Mouse (Mus musculus): ENCODE results near the gene Rhbdl3.
"Not testable (repeated sequence)": the region's sequence is repeated elsewhere in the genome, so short reads cannot be mapped to it uniquely, and the experiment has no call there.

The Rhbdl3 gene

GRCm38 (mm10) chr11:80312565-80312964 lies 11.9 kb downstream of the Rhbdl3 start:
- CTCF ChIA-PET: no interaction called here

- CTCF ChIA-PET: no interaction called here
These were observed 12.8 kb downstream of the Rhbdl3 start for GRCm38 (mm10) chr11:80313462-80313861.

- CTCF ChIA-PET: no interaction called here
These were observed 13.2 kb downstream of the Rhbdl3 start for GRCm38 (mm10) chr11:80313944-80314343.

- CTCF ChIA-PET: no interaction called here
These were observed 15.3 kb downstream of the Rhbdl3 start for GRCm38 (mm10) chr11:80315743-80316639.

- CTCF ChIA-PET: no interaction called here
These were observed 22.5 kb downstream of the Rhbdl3 start for GRCm38 (mm10) chr11:80323255-80323654.

GRCm38 (mm10) chr11:80324636-80325035 lies 23.9 kb downstream of the Rhbdl3 start:
- CTCF ChIA-PET: no interaction called here

- CTCF ChIA-PET: no interaction called here
These were observed 32.1 kb downstream of the Rhbdl3 start for GRCm38 (mm10) chr11:80332709-80333400.

GRCm38 (mm10) chr11:80335609-80336350 lies 35.1 kb downstream of the Rhbdl3 start:
- CTCF ChIA-PET: no interaction called here

GRCm38 (mm10) chr11:80336351-80336730 lies 35.6 kb downstream of the Rhbdl3 start:
- CTCF ChIA-PET: no interaction called here

- CTCF ChIA-PET: no interaction called here
These were observed 41.8 kb downstream of the Rhbdl3 start for GRCm38 (mm10) chr11:80342482-80342881.

- CTCF ChIA-PET: interaction anchor here (0.5 to 1.3 kb wide), 2 partner anchors 25 to 65 kb away, joined by 3 to 4 read pairs; no protein-coding TSS in a partner anchor
These were observed 51.2 kb downstream of the Rhbdl3 start for GRCm38 (mm10) chr11:80351832-80352430.

GRCm38 (mm10) chr11:80354832-80355231 lies 54.1 kb downstream of the Rhbdl3 start:
- CTCF ChIA-PET: no interaction called here

- CTCF ChIA-PET: no interaction called here
These were observed 68.2 kb downstream of the Rhbdl3 start for GRCm38 (mm10) chr11:80368949-80369348.

- CTCF ChIA-PET: no interaction called here
These were observed 75.9 kb downstream of the Rhbdl3 start for GRCm38 (mm10) chr11:80376651-80377050.

- CTCF ChIA-PET: interaction anchor here (0.5 to 0.6 kb wide), 2 partner anchors 28 to 75 kb away, joined by 3 to 6 read pairs; no protein-coding TSS in a partner anchor
These were observed 77.2 kb downstream of the Rhbdl3 start, which contains the start of gene 5730455P16Rik for GRCm38 (mm10) chr11:80377712-80378451. TSS of gene 5730455P16Rik (minus strand) at chr11:80378034.

- CTCF ChIA-PET: not testable (repeated sequence)
These were observed 77.8 kb downstream of the Rhbdl3 start for GRCm38 (mm10) chr11:80378452-80379068.

GRCm38 (mm10) chr11:80379184-80379583 lies 78.5 kb downstream of the Rhbdl3 start:
- CTCF ChIA-PET: not testable (repeated sequence)

GRCm38 (mm10) chr11:80382626-80383018 lies 81.9 kb downstream of the Rhbdl3 start:
- CTCF ChIA-PET: interaction anchor here (0.7 to 0.8 kb wide), 3 partner anchors 21 to 165 kb away, joined by 3 to 13 read pairs (median 6); no protein-coding TSS in a partner anchor

GRCm38 (mm10) chr11:80383019-80383625 lies 82.4 kb downstream of the Rhbdl3 start, which contains the start of gene Zfp207:
TSS of gene Zfp207 (plus strand) at chr11:80383279.
- CTCF ChIA-PET: interaction anchor here (0.7 to 0.8 kb wide), 2 partner anchors 21 to 166 kb away, joined by 3 to 13 read pairs; no protein-coding TSS in a partner anchor

GRCm38 (mm10) chr11:80383626-80384046 lies 82.9 kb downstream of the Rhbdl3 start:
- CTCF ChIA-PET: interaction anchor here (0.7 kb wide), 1 partner anchor 1431 kb away, joined by 25 read pairs; no protein-coding TSS in a partner anchor

All from spleen, embryonic (tissue).